Mouse (Mus musculus) naive thymus-derived CD4-positive, alpha-beta T cell, adult 5 months (primary cell): ENCODE measurements around the gene Gm15091. TPM values are rescaled to one million over a fixed set of nuclear protein-coding genes. Genes with fewer than 3 reads are reported as not detected.

Source experiments
- polyA plus RNA-seq: library from polyadenylated mRNA; unstranded; fragments of 100-300 nt; shearing (Covaris generic); gene quantifications from one replicate; pipeline ENCODE4 v1.2.1, GENCODE M21; 2017

Gene Gm15091
- polyA plus RNA-seq: not detected

DNA sequence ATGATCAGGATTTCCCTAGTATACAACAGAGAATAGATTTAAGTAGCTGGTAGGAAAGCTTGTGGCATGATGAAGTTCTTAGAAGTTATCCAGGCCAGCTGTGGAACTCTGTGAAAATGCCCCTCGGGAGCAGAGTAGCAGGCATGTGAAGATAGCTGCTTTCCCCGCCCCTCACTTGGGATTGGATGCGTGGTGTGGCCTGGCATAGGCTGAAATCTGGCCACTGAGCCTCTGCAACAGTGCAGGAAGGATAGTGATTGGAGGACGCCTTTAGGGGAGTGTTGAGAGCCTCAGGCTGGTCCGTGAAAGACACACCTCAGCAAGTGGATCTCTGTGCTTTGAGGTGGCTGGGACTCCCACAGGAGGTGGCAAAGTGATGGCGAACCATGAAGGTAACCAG lies at the start of gene Gm15091:
Gene Gm15091, plus strand, starts transcription at position 301 of the 400 bp plus-strand sequence.

Other genes with a start within 250 kb of the Gm15091 start
- not detected for gene Gm15097, start 157.2 kb upstream of the Gm15091 start, polyA plus RNA-seq